Mouse (Mus musculus): Measurements from ENCODE around the gene Clec12b.

DNA sequence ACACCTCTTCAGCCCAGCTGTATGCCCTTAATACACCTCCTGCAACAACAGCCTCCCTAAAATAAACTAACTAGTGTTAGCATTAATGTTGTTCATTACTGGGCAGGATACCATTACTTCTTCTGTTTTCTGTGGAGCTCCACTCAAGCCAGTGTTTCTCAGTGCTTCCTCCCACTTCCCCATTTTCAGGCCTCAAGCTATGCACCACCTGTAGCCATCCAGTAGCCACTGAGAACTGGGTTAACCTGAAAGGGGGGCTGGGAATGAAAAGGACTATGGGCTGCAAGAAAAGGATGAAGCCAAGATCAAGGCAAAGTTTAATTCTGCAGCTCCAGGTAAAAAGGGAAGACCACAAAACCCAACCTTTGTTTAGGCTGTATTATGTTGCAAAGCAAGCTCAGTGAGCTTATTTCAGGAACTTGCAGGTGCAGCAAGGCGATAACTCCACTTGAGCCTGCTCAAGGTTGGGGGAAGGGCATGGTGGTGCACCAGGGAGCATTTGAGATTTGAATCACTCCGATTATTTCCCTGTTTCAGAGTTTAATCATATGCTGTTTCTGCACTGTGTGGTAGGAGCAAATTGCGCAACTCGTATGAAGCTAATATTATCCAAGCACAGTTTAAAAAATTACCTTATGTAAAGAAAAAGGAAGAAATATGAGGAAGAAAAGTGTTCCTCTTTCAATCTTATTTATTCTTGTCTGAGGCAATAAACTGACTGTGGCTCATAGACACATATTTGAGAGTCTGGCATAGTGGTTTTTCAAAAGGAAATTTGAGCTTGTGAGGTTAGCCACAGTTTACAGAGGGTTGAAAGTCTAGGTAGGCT is 35.9 kb downstream of the Clec12b start:
- TF ChIP-seq CTCF (IDR thresholded peaks at IDR 0.05; ENCODE audit: low read depth) = no peak
- no peak for TF ChIP-seq EP300 (IDR thresholded peaks at IDR 0.05; ENCODE audit: low read depth)
